Mouse (Mus musculus): ENCODE results near the gene Gtf2a2. TPM values are rescaled to one million over a fixed set of nuclear protein-coding genes. Genes with fewer than 3 reads are reported as not detected.
A peak's percentile ranks its signal among the peaks of the same experiment; 100 is the strongest.

Gene Gtf2a2
- 62.4 and 75.8 TPM in 2 replicates for total RNA-seq (2012; rRNA removed)
- polyA plus RNA-seq (2012; ENCODE audit: insufficient read depth in 1 of 2, insufficient read length in 2 of 2, low read depth in 1 of 2, low replicate concordance in 2 of 2, missing spikeins in 1 of 2): 10 to 100 TPM in 1 of 2 experiments, not detected in 1; 74.9 TPM

DNA sequence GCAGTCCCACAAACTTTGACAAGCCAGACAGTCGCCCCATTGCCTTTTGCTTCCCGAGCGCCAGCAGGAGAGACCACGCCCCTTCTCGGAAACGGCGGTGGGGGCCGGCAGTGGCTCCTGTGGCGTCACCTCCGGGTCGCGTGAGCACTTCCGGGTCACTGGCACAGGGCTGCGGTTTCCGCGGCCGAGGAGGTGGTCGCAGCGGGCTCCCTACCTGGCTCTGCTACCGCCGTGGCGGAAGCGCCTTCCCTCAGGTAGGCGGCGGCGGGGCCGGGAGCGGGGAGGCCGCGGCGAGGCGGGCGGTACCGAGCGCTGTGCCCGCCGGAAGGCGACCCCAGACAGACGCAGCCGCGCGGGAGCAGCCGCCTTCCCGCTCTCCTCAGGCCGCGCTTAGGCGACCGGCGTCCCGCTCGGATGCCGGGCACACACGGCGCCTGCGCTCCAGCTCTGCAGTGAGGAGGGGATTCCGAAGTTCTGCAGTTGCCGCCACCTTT, at the start of gene Gtf2a2:
Gene Gtf2a2, plus strand, starts transcription at position 143 of the 494 bp plus-strand sequence.
- Histone ChIP-seq H3K9me3 (replicated peaks; ENCODE audit: insufficient read depth, low read length) (no peaks in the 10 kb centered on the region), H3K36me3 (ENCODE audit: control insufficient read depth in 1 of 2, insufficient read depth in 2 of 2, low read length in 2 of 2) (peaks cover 10 to 27% of the 10 kb centered on the region in 2 experiments), H3K79me2 (ENCODE audit: control insufficient read depth, insufficient read depth, low read length, poor library complexity) (peaks cover 20% of the 10 kb centered on the region), H3K4me3 (ENCODE audit: control insufficient read depth in 1 of 2, insufficient read depth in 1 of 2, low read depth in 2 of 2, low read length in 2 of 2) (peak within 1 kb of the TSS; percentile 73 to 98), H3K27ac (ENCODE audit: control insufficient read depth, low read depth, low read length) (peak within 1 kb of the TSS; percentile 62), H3K9ac (ENCODE audit: control insufficient read depth, low read depth, low read length, poor library complexity, severe bottlenecking) (peak within 1 kb of the TSS; percentile 89), H3K27me3 (ENCODE audit: control insufficient read depth in 1 of 2, insufficient read depth in 2 of 2, low read length in 2 of 2) (no peaks in the 10 kb centered on the region), H3K4me1 (ENCODE audit: control insufficient read depth in 1 of 2, insufficient read depth in 2 of 2, low read length in 2 of 2) (peaks cover 0 to 11% of the 10 kb centered on the region in 2 experiments; a peak in 3 of 4 replicates)
- peak; percentile 64; the same call in 1 of the 2 replicates for TF ChIP-seq SIN3A (IDR thresholded peaks at IDR 0.05; ENCODE audit: low read length)
- no peak for TF ChIP-seq E2F4 (IDR thresholded peaks at IDR 0.05; ENCODE audit: borderline replicate concordance, low read depth, low read length)
- peak; percentile 89 for TF ChIP-seq ELF1 (IDR thresholded peaks at IDR 0.05; ENCODE audit: low read depth, low read length)
- TF ChIP-seq POLR2A (IDR thresholded peaks at IDR 0.05; ENCODE audit: control insufficient read depth in 1 of 2, insufficient read depth in 1 of 2, low read depth in 1 of 2, low read length in 2 of 2, poor library complexity in 1 of 2): peak; percentile 82 to 88
- TF ChIP-seq RCOR1 (IDR thresholded peaks at IDR 0.05; ENCODE audit: low read depth, low read length): peak; percentile 29; the same call in 1 of the 2 replicates
- no peak for TF ChIP-seq USF2 (IDR thresholded peaks at IDR 0.05; ENCODE audit: borderline replicate concordance in 1 of 2, insufficient read depth in 1 of 2, low read depth in 1 of 2, low read length in 2 of 2)
- no peak for TF ChIP-seq MEF2A (IDR thresholded peaks at IDR 0.05; ENCODE audit: extremely low read depth, insufficient replicate concordance, low read depth, low read length, poor library complexity, severe bottlenecking)
- TF ChIP-seq CTCF (IDR thresholded peaks at IDR 0.05 in 2 of 3, conservative IDR thresholded peaks at IDR 0.05 in 1 of 3; ENCODE audit: control insufficient read depth in 1 of 3, insufficient read depth in 1 of 3, low read depth in 2 of 3, low read length in 3 of 3, poor library complexity in 1 of 3, severe bottlenecking in 1 of 3): no peak
- TF ChIP-seq ZMIZ1 (IDR thresholded peaks at IDR 0.05; ENCODE audit: low read depth, low read length): peak; percentile 76; the same call in 1 of the 2 replicates
- peak; percentile 74; the same call in 1 of the 2 replicates for TF ChIP-seq BHLHE40 (IDR thresholded peaks at IDR 0.05; ENCODE audit: borderline replicate concordance, low read depth, low read length)
- TF ChIP-seq KAT2A (conservative IDR thresholded peaks at IDR 0.05; ENCODE audit: low read depth, low read length): peak; percentile 75
- peak; percentile 48; the same call in 1 of the 2 replicates for TF ChIP-seq TCF12 (IDR thresholded peaks at IDR 0.05; ENCODE audit: low read depth, low read length)
- peak; percentile 93 for TF ChIP-seq POLR2AphosphoS2 (IDR thresholded peaks at IDR 0.05; ENCODE audit: low read length)
- TF ChIP-seq HCFC1 (IDR thresholded peaks at IDR 0.05; ENCODE audit: low read depth, low read length): peak; percentile 90
- TF ChIP-seq NELFE (IDR thresholded peaks at IDR 0.05; ENCODE audit: low read depth, low read length): peak; percentile 85
- no peak for TF ChIP-seq CHD1 (IDR thresholded peaks at IDR 0.05; ENCODE audit: low read depth, low read length)
- no peak for TF ChIP-seq MAFK (IDR thresholded peaks at IDR 0.05; ENCODE audit: borderline replicate concordance, low read depth, low read length)
- peak; percentile 65 for TF ChIP-seq NRF1 (IDR thresholded peaks at IDR 0.05; ENCODE audit: insufficient read depth, low read depth, low read length, poor library complexity, severe bottlenecking)
- peak in 1 of 2 experiments; percentile 44; a peak in 1 of 4 replicates for TF ChIP-seq EP300 (IDR thresholded peaks at IDR 0.05; ENCODE audit: low read depth in 1 of 2, low read length in 2 of 2)
- TF ChIP-seq ETS1 (IDR thresholded peaks at IDR 0.05; ENCODE audit: low read depth, low read length): 0 out of 2 replicates have a peak, but pooled peaks have one; percentile 43
- peak; percentile 39; the same call in 1 of the 2 replicates for TF ChIP-seq TBP (IDR thresholded peaks at IDR 0.05; ENCODE audit: low read depth, low read length)
- no peak for TF ChIP-seq MAX (IDR thresholded peaks at IDR 0.05; ENCODE audit: low read length)
- no peak for TF ChIP-seq GATA1 (IDR thresholded peaks at IDR 0.05; ENCODE audit: low read depth, low read length)
- TF ChIP-seq MAZ (IDR thresholded peaks at IDR 0.05; ENCODE audit: low read depth, low read length): peak; percentile 100
- peak; percentile 92 for DNase-seq (ENCODE audit: low read depth, low spot score)
